Mouse (Mus musculus): ENCODE measurements around the gene Zfp704.

Gene Zfp704

GRCm38 (mm10) chr3:9423669-9424068 lies 186.2 kb downstream of the Zfp704 start:
- DNase-seq (ENCODE audit: low spot score): no peak

DNA sequence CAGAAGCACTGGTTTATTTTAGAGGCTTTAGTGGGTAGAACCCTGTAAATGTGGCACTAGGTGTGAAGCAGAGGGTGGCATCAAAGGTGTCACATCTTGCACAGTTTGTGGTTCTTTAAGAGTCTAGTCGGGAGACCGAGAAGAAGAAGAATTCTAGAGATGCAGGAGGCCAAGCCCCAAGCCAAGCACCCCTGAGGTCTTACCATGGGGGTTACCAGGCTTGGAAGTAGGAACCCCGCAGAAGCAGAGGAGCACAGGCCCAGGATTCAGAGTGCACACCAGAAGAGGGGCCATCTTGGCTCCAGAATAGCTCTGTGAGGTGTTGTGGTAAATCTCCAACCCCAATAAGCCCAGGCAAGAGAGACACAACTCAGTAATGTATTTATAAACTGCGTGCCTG lies 201.0 kb downstream of the Zfp704 start:
- DNase-seq (ENCODE audit: low spot score): no peak

- no peak for DNase-seq (ENCODE audit: low spot score)
Observed at GRCm38 (mm10) chr3:9407801-9408200, 202.1 kb downstream of the Zfp704 start.

DNA sequence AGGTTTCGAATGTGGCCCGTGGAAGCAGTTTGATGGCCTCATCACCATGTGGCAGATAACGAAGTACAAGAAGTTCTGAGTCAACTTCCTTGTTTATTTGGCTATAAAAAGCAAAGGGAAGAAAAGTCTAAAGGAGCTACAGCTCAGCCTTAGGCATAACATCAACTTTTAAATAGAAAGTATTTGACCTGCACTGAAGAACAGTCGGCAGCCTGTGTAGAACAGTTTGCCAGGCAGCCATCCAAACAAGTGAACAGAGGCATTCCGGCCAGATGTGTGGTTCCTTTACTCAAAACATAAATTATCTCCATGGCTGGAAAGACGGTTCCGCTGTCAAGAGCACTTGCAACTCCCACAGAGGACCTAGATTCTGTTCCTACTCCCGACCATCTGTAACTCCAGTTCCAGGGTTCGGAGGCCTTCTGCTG lies 202.8 kb downstream of the Zfp704 start:
- no peak for DNase-seq (ENCODE audit: low spot score)

DNA sequence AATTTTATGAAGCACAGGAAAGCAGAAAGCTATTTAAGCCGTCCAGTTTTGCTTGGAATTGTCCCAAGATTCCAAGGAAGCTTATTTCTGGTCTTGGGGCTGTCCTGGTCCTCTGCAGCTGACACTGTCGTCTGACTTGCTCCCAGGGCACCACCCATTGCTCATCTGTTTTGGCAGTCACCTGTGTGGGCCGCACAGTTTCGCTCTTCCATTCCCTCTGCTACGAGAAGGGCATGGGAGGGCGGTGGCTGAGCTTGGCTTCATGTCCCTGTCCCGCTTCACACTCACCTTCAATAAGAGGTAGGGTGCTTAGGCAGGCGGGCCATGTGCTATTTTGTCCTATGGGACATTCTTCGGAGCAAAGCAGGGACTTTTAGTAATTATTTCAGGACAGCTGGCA lies 204.5 kb downstream of the Zfp704 start:
- DNase-seq (ENCODE audit: low spot score): no peak

GRCm38 (mm10) chr3:9403255-9404050 lies 206.4 kb downstream of the Zfp704 start:
- no peak for DNase-seq (ENCODE audit: low spot score)

GRCm38 (mm10) chr3:9402836-9403235 lies 207.0 kb downstream of the Zfp704 start:
- no peak for DNase-seq (ENCODE audit: low spot score)

GRCm38 (mm10) chr3:9402345-9402744 lies 207.5 kb downstream of the Zfp704 start:
- no peak for DNase-seq (ENCODE audit: low spot score)

GRCm38 (mm10) chr3:9401685-9402084 lies 208.2 kb downstream of the Zfp704 start:
- DNase-seq (ENCODE audit: low spot score): no peak

- DNase-seq (ENCODE audit: low spot score): no peak
Observed at GRCm38 (mm10) chr3:9400886-9401221, 209.0 kb downstream of the Zfp704 start.

DNA sequence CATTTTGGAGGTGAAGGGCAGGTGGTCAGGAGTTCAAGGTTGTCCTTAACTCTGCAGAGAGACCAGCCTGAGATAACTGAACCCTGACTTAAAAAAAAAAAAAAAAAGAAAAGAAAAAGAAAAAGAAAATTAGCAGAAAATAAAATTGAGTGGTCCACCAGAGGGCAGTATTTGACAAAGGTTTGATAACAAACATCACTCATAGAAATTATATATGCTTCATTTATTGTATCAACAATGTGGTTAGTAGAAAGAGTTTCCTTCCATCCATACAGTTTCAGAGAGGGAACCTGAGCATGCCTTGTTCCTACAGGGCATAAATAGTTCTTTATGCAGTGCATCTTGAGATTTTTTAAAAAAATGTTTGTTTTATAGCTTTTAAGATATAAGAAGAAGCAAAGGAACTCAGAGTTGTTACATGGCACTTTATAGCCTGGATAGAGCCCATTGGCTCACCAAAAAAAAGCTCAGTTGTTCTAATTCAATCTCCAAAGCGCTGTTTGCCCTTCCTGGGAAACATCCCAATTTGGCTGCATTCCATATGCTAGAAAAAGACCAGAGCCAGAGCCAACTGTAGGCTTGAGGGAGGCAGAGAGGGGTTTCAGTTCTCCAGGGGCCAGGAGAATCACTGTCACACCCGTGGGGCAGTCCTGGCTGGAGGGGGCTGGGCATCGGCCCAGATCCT lies 209.5 kb downstream of the Zfp704 start:
- no peak for DNase-seq (ENCODE audit: low spot score)

DNA sequence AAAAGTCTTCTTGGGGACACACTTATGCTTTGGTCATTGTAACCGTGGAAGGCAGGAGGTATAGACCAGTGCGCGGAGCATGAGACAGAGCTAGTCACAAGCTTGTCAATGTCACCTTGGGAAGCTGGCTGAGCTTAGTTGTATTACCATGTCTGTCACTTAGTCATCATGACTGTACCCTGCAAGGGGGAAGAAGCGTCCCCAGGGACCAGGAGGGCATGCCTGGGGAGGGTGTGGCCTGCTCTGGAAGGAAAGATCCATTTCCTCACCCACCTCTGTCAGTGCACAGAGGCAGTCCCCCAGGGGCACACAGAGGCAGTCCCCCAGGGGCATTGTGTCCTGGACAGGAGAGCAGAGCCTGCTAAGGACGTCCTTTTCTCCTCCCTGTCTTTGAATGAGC lies 211.6 kb downstream of the Zfp704 start:
- DNase-seq (ENCODE audit: low spot score): no peak

All from left cerebral cortex, adult 11 months (tissue).